Mouse (Mus musculus) cortical plate, adult 2 months (tissue): ENCODE results near the gene Ccdc162. TPM values are rescaled to one million over a fixed set of nuclear protein-coding genes. Genes with fewer than 3 reads are reported as not detected.

Source experiments
- H3K27ac ChIP-seq: fragments of 200-500 bp; 2 replicates; pipeline ENCODE4 v1.5.1; 2012; ENCODE audit warnings: low read length, control low read depth, inconsistent platforms; ENCODE audit not compliant: insufficient read depth
- H3K4me1 ChIP-seq: fragments of 200-500 bp; 2 replicates; pipeline ENCODE4 v1.6.1; 2011; ENCODE audit warnings: low read length; ENCODE audit not compliant: control insufficient read depth, insufficient read depth
- H3K4me3 ChIP-seq: fragments of 200-500 bp; 2 replicates; pipeline ENCODE4 v1.5.1; 2011; ENCODE audit warnings: mild to moderate bottlenecking, low read length, control low read depth; ENCODE audit not compliant: insufficient read depth
- CTCF ChIP-seq: fragments of 200-500 bp; IDR thresholded peaks from 2 replicates; pipeline ENCODE4 v1.5.1; 2011; ENCODE audit warnings: mild to moderate bottlenecking, control low read depth, low read length; ENCODE audit not compliant: insufficient read depth; ENCODE audit errors: extremely low read depth
- POLR2A ChIP-seq: fragments of 200-500 bp; IDR thresholded peaks from 2 replicates; pipeline ENCODE4 v1.6.1; 2011; ENCODE audit warnings: mild to moderate bottlenecking, low read length, control low read depth; ENCODE audit not compliant: insufficient read depth; ENCODE audit errors: extremely low read depth
- polyA plus RNA-seq: library from polyadenylated mRNA; depleted of rRNA; stranded (reverse); fragments of >200 nt; gene quantifications from 2 replicates; pipeline ENCODE4 v1.2.3, GENCODE M21; 2012

Gene Ccdc162
- polyA plus RNA-seq, 1 experiment = 0.88 TPM

GRCm38 (mm10) chr10:41744006-41744405, 27.6 kb upstream of the Ccdc162 start:
- Histone ChIP-seq H3K4me1 (peaks cover 2% of the 10 kb centered on the region), H3K4me3 (no peak overlapping the region), H3K27ac (no peak overlapping the region)
- no peak for TF ChIP-seq CTCF
- no peak for TF ChIP-seq POLR2A

GRCm38 (mm10) chr10:41740221-41740620, 23.8 kb upstream of the Ccdc162 start:
- TF ChIP-seq POLR2A (no peak), CTCF (no peak)
- Histone ChIP-seq H3K27ac (no peak overlapping the region), H3K4me1 (no peaks in the 10 kb centered on the region), H3K4me3 (no peak overlapping the region)

- no peak overlapping the region for H3K27ac ChIP-seq
Observed at GRCm38 (mm10) chr10:41737245-41737644, 20.8 kb upstream of the Ccdc162 start.

GRCm38 (mm10) chr10:41735398-41735797, 19.0 kb upstream of the Ccdc162 start:
- TF ChIP-seq POLR2A (no peak), CTCF (no peak)
- Histone ChIP-seq H3K4me3 (no peak overlapping the region), H3K4me1 (no peaks in the 10 kb centered on the region), H3K27ac (no peak overlapping the region)

More at GRCm38 (mm10) chr10:41737245-41737644, 20.8 kb upstream of the Ccdc162 start:
- H3K4me3 ChIP-seq = no peak overlapping the region
- no peak for TF ChIP-seq CTCF
- H3K4me1 ChIP-seq = no peaks in the 10 kb centered on the region

GRCm38 (mm10) chr10:41733214-41733613, 16.8 kb upstream of the Ccdc162 start:
- H3K27ac ChIP-seq = no peak overlapping the region
- TF ChIP-seq CTCF (no peak), POLR2A (no peak)
- H3K4me3 ChIP-seq = no peak overlapping the region
- H3K4me1 ChIP-seq = no peaks in the 10 kb centered on the region

GRCm38 (mm10) chr10:41731932-41732331, 15.5 kb upstream of the Ccdc162 start:
- TF ChIP-seq POLR2A (no peak), CTCF (no peak)
- Histone ChIP-seq H3K27ac (no peak overlapping the region), H3K4me1 (no peaks in the 10 kb centered on the region), H3K4me3 (no peak overlapping the region)

- Histone ChIP-seq H3K4me1 (no peaks in the 10 kb centered on the region), H3K27ac (no peak overlapping the region), H3K4me3 (no peak overlapping the region)
- TF ChIP-seq CTCF (no peak), POLR2A (no peak)
Observed at GRCm38 (mm10) chr10:41730746-41731145, 14.3 kb upstream of the Ccdc162 start.

- no peaks in the 10 kb centered on the region for H3K4me1 ChIP-seq
- H3K4me3 ChIP-seq = no peak overlapping the region
- no peak overlapping the region for H3K27ac ChIP-seq
- no peak for TF ChIP-seq POLR2A
- TF ChIP-seq CTCF = no peak
Observed at GRCm38 (mm10) chr10:41726215-41726614, 9.8 kb upstream of the Ccdc162 start.

- Histone ChIP-seq H3K4me1 (peaks cover 3% of the 10 kb centered on the region; the same call in 1 of the 2 replicates), H3K27ac (no peak overlapping the region), H3K4me3 (no peak overlapping the region)
- no peak for TF ChIP-seq CTCF
- no peak for TF ChIP-seq POLR2A
Observed at GRCm38 (mm10) chr10:41719587-41719986, 3.2 kb upstream of the Ccdc162 start.

GRCm38 (mm10) chr10:41715557-41715956, 877 bp downstream of the Ccdc162 start:
- peaks cover 3% of the 10 kb centered on the region; the same call in 1 of the 2 replicates for H3K4me1 ChIP-seq
- no peak for TF ChIP-seq CTCF
- no peak for TF ChIP-seq POLR2A
- no peak overlapping the region for H3K27ac ChIP-seq
- H3K4me3 ChIP-seq = no peak overlapping the region
